Mouse (Mus musculus): Measurements from ENCODE around the gene Fam178b.

GRCm38 (mm10) chr1:36603361-36603760, 79.6 kb downstream of the Fam178b start:
- TF ChIP-seq POLR2A (IDR thresholded peaks at IDR 0.05; ENCODE audit: insufficient read depth, low read length) (no peak), CTCF (IDR thresholded peaks at IDR 0.05; ENCODE audit: low read depth, low read length) (no peak), EP300 (IDR thresholded peaks at IDR 0.05; ENCODE audit: insufficient read depth, low read depth, low read length) (no peak)
